Mouse (Mus musculus): Measurements from ENCODE around the gene Paqr6. TPM values are rescaled to one million over a fixed set of nuclear protein-coding genes. Genes with fewer than 3 reads are reported as not detected.
A peak's percentile ranks its signal among the peaks of the same experiment; 100 is the strongest.
"Not testable (repeated sequence)": the region's sequence is repeated elsewhere in the genome, so short reads cannot be mapped to it uniquely, and the experiment has no call there.

Paqr6 gene
- polyA plus RNA-seq, 1 experiment from 2014 or later: 0.15 TPM

- not testable (repeated sequence) for H3K27me3 ChIP-seq (ENCODE audit: control insufficient read depth, insufficient read depth, low read length); DNase-seq (ENCODE audit: low spot score, missing footprints); H3K36me3 ChIP-seq (ENCODE audit: control insufficient read depth, insufficient read depth, low read length); H3K9ac ChIP-seq (ENCODE audit: low read length); H3K4me1 ChIP-seq (ENCODE audit: control insufficient read depth, insufficient read depth, low read length); H3K9me3 ChIP-seq (ENCODE audit: control insufficient read depth, low read length); H3K4me2 ChIP-seq; H3K4me3 ChIP-seq (ENCODE audit: low read depth, low read length); H3K27ac ChIP-seq (ENCODE audit: low read depth, low read length)
- WGBS: 23% methylated on average over 5 of the region's 7 CpGs
- peak; percentile 25; the same call in 1 of the 2 replicates for ATAC-seq (ENCODE audit: low FRiP score)
These were observed 12.3 kb downstream of the Paqr6 start for GRCm38 (mm10) chr3:88376644-88377043.

- not testable (repeated sequence) for H3K4me3 ChIP-seq (ENCODE audit: low read depth, low read length); H3K27me3 ChIP-seq (ENCODE audit: control insufficient read depth, insufficient read depth, low read length); H3K9me3 ChIP-seq (ENCODE audit: control insufficient read depth, low read length); H3K36me3 ChIP-seq (ENCODE audit: control insufficient read depth, insufficient read depth, low read length); H3K4me1 ChIP-seq (ENCODE audit: control insufficient read depth, insufficient read depth, low read length); H3K27ac ChIP-seq (ENCODE audit: low read depth, low read length); H3K9ac ChIP-seq (ENCODE audit: low read length); ATAC-seq (ENCODE audit: low FRiP score); H3K4me2 ChIP-seq; DNase-seq (ENCODE audit: low spot score, missing footprints)
- WGBS: 71% methylated on average over 4 of the region's 5 CpGs
These were observed 14.2 kb downstream of the Paqr6 start, which contains the start of gene Bglap2 for GRCm38 (mm10) chr3:88378599-88378998. Gene Bglap2, minus strand, starts transcription at chr3:88378699.

- H3K4me3 ChIP-seq (ENCODE audit: low read depth, low read length); H3K9me3 ChIP-seq (ENCODE audit: control insufficient read depth, low read length); H3K27ac ChIP-seq (ENCODE audit: low read depth, low read length); H3K36me3 ChIP-seq (ENCODE audit: control insufficient read depth, insufficient read depth, low read length); H3K4me1 ChIP-seq (ENCODE audit: control insufficient read depth, insufficient read depth, low read length); H3K27me3 ChIP-seq (ENCODE audit: control insufficient read depth, insufficient read depth, low read length): not testable (repeated sequence)
- ATAC-seq (ENCODE audit: low FRiP score) (peak; percentile 88), DNase-seq (ENCODE audit: low spot score, missing footprints) (peak; percentile 94)
- 9% methylated on average over 18 of the region's 22 CpGs for WGBS
- H3K9ac ChIP-seq (ENCODE audit: low read length): peak overlapping the region; percentile 52; the same call in 1 of the 2 replicates
- peak overlapping the region; percentile 41 for H3K4me2 ChIP-seq
These were observed 17.3 kb downstream of the Paqr6 start for GRCm38 (mm10) chr3:88381389-88382315.

- H3K27me3 ChIP-seq (ENCODE audit: control insufficient read depth, insufficient read depth, low read length); H3K36me3 ChIP-seq (ENCODE audit: control insufficient read depth, insufficient read depth, low read length); DNase-seq (ENCODE audit: low spot score, missing footprints); H3K4me3 ChIP-seq (ENCODE audit: low read depth, low read length); H3K4me1 ChIP-seq (ENCODE audit: control insufficient read depth, insufficient read depth, low read length); H3K9ac ChIP-seq (ENCODE audit: low read length); H3K27ac ChIP-seq (ENCODE audit: low read depth, low read length); H3K4me2 ChIP-seq; H3K9me3 ChIP-seq (ENCODE audit: control insufficient read depth, low read length): not testable (repeated sequence)
- peak; percentile 14; the same call in 1 of the 2 replicates for ATAC-seq (ENCODE audit: low FRiP score)
- WGBS: 27% methylated on average over 1 of the region's 7 CpGs
These were observed 18.0 kb downstream of the Paqr6 start for GRCm38 (mm10) chr3:88382383-88382782.

- ATAC-seq (ENCODE audit: low FRiP score): no peak
- Histone ChIP-seq H3K27me3 (ENCODE audit: control insufficient read depth, insufficient read depth, low read length) (no peaks in the 10 kb centered on the region), H3K4me2 (no peak within 1 kb of the TSS), H3K9me3 (ENCODE audit: control insufficient read depth, low read length) (no peaks in the 10 kb centered on the region), H3K27ac (ENCODE audit: low read depth, low read length) (no peak within 1 kb of the TSS), H3K4me3 (ENCODE audit: low read depth, low read length) (no peak within 1 kb of the TSS), H3K9ac (ENCODE audit: low read length) (no peak within 1 kb of the TSS), H3K36me3 (ENCODE audit: control insufficient read depth, insufficient read depth, low read length) (no peaks in the 10 kb centered on the region), H3K4me1 (ENCODE audit: control insufficient read depth, insufficient read depth, low read length) (peaks cover 2% of the 10 kb centered on the region; the same call in 1 of the 2 replicates)
- 82% methylated on average over 5 of the region's 5 CpGs for WGBS
- no peak for DNase-seq (ENCODE audit: low spot score, missing footprints)
These were observed 20.0 kb downstream of the Paqr6 start, which contains the start of gene Bglap for GRCm38 (mm10) chr3:88384364-88384763. Gene Bglap, minus strand, starts transcription at chr3:88384464.

GRCm38 (mm10) chr3:88393776-88394375, 29.5 kb downstream of the Paqr6 start:
- Histone ChIP-seq H3K27me3 (ENCODE audit: control insufficient read depth, insufficient read depth, low read length) (no peaks in the 10 kb centered on the region), H3K4me1 (ENCODE audit: control insufficient read depth, insufficient read depth, low read length) (no peaks in the 10 kb centered on the region), H3K36me3 (ENCODE audit: control insufficient read depth, insufficient read depth, low read length) (0 out of 2 replicates have a peak, but pooled peaks cover 2% of the 10 kb centered on the region), H3K9me3 (ENCODE audit: control insufficient read depth, low read length) (no peaks in the 10 kb centered on the region; the same call in 1 of the 2 replicates), H3K27ac (ENCODE audit: low read depth, low read length) (no peak overlapping the region), H3K4me2 (no peak overlapping the region), H3K9ac (ENCODE audit: low read length) (no peak overlapping the region), H3K4me3 (ENCODE audit: low read depth, low read length) (no peak overlapping the region)
- DNase-seq (ENCODE audit: low spot score, missing footprints) (no peak), ATAC-seq (ENCODE audit: low FRiP score) (no peak)
- WGBS: 91% methylated on average over 9 of the region's 9 CpGs

- Histone ChIP-seq H3K36me3 (ENCODE audit: control insufficient read depth, insufficient read depth, low read length) (0 out of 2 replicates have a peak, but pooled peaks cover 2% of the 10 kb centered on the region), H3K9me3 (ENCODE audit: control insufficient read depth, low read length) (no peaks in the 10 kb centered on the region; the same call in 1 of the 2 replicates), H3K4me2 (no peak overlapping the region), H3K27ac (ENCODE audit: low read depth, low read length) (no peak overlapping the region), H3K27me3 (ENCODE audit: control insufficient read depth, insufficient read depth, low read length) (no peaks in the 10 kb centered on the region), H3K9ac (ENCODE audit: low read length) (no peak overlapping the region), H3K4me1 (ENCODE audit: control insufficient read depth, insufficient read depth, low read length) (no peaks in the 10 kb centered on the region), H3K4me3 (ENCODE audit: low read depth, low read length) (no peak overlapping the region)
- DNase-seq (ENCODE audit: low spot score, missing footprints) (no peak), ATAC-seq (ENCODE audit: low FRiP score) (no peak)
- WGBS: 95% methylated on average over 6 of the region's 6 CpGs
These were observed 30.9 kb downstream of the Paqr6 start for GRCm38 (mm10) chr3:88395288-88395687.

- H3K4me1 ChIP-seq (ENCODE audit: control insufficient read depth, insufficient read depth, low read length): no peaks in the 10 kb centered on the region
- no peaks in the 10 kb centered on the region for H3K9me3 ChIP-seq (ENCODE audit: control insufficient read depth, low read length)
- H3K36me3 ChIP-seq (ENCODE audit: control insufficient read depth, insufficient read depth, low read length): 0 out of 2 replicates have a peak, but pooled peaks cover 2% of the 10 kb centered on the region
- no peak overlapping the region for H3K4me2 ChIP-seq
- no peak overlapping the region for H3K27ac ChIP-seq (ENCODE audit: low read depth, low read length)
- no peaks in the 10 kb centered on the region for H3K27me3 ChIP-seq (ENCODE audit: control insufficient read depth, insufficient read depth, low read length)
- H3K9ac ChIP-seq (ENCODE audit: low read length): no peak overlapping the region
- WGBS: 89% methylated on average over 8 of the region's 8 CpGs
- ATAC-seq (ENCODE audit: low FRiP score): no peak
- H3K4me3 ChIP-seq (ENCODE audit: low read depth, low read length): no peak overlapping the region
- no peak for DNase-seq (ENCODE audit: low spot score, missing footprints)
These were observed 31.4 kb downstream of the Paqr6 start for GRCm38 (mm10) chr3:88395742-88396141.

- H3K27me3 ChIP-seq (ENCODE audit: control insufficient read depth, insufficient read depth, low read length): no peaks in the 10 kb centered on the region
- no peak overlapping the region for H3K27ac ChIP-seq (ENCODE audit: low read depth, low read length)
- WGBS: 91% methylated on average over 2 of the region's 2 CpGs
- H3K9me3 ChIP-seq (ENCODE audit: control insufficient read depth, low read length): no peaks in the 10 kb centered on the region
- H3K4me1 ChIP-seq (ENCODE audit: control insufficient read depth, insufficient read depth, low read length): no peaks in the 10 kb centered on the region
- ATAC-seq (ENCODE audit: low FRiP score) (no peak), DNase-seq (ENCODE audit: low spot score, missing footprints) (no peak)
- no peak overlapping the region for H3K4me2 ChIP-seq
- H3K36me3 ChIP-seq (ENCODE audit: control insufficient read depth, insufficient read depth, low read length): peaks cover 3% of the 10 kb centered on the region; the same call in 1 of the 2 replicates
- no peak overlapping the region for H3K4me3 ChIP-seq (ENCODE audit: low read depth, low read length)
- H3K9ac ChIP-seq (ENCODE audit: low read length): no peak overlapping the region
These were observed 34.3 kb downstream of the Paqr6 start for GRCm38 (mm10) chr3:88398666-88399065.
